Mouse (Mus musculus): ENCODE measurements around the gene Fbxl12.
"Not testable (repeated sequence)": the region's sequence is repeated elsewhere in the genome, so short reads cannot be mapped to it uniquely, and the experiment has no call there.

Gene Fbxl12

GRCm38 (mm10) chr9:20644360-20645081 lies at the start of gene Fbxl12:
Fbxl12 (minus strand) TSS chr9:20644767.
- peak; percentile 76 to 79 for DNase-seq

- DNase-seq: no peak
These were observed 48.3 kb upstream of the Fbxl12 start for GRCm38 (mm10) chr9:20692863-20693262.

GRCm38 (mm10) chr9:20690449-20690848 lies 45.9 kb upstream of the Fbxl12 start:
- not testable (repeated sequence) for DNase-seq

DNA sequence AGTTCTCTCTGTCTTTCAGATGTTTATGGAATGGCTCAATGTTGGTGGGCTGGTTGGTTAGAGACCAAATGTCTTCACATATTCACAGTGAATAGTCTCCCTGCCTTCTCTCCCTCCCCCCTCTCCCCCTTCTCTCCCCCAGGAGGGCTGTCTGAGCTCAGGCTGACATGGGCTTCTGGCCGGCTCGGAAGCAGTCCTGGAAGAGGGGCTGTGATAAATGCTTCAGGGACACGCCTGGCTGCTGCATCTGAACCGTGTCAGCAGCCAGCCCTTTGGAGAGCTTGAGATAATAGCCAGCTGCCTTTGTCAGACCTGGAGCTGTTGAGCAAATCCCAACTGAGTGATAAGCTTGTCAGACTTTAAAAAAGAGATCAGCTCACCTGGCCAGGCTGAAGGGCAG lies 45.3 kb upstream of the Fbxl12 start:
- no peak for DNase-seq

GRCm38 (mm10) chr9:20689403-20689802 lies 44.8 kb upstream of the Fbxl12 start:
- no peak for DNase-seq

DNA sequence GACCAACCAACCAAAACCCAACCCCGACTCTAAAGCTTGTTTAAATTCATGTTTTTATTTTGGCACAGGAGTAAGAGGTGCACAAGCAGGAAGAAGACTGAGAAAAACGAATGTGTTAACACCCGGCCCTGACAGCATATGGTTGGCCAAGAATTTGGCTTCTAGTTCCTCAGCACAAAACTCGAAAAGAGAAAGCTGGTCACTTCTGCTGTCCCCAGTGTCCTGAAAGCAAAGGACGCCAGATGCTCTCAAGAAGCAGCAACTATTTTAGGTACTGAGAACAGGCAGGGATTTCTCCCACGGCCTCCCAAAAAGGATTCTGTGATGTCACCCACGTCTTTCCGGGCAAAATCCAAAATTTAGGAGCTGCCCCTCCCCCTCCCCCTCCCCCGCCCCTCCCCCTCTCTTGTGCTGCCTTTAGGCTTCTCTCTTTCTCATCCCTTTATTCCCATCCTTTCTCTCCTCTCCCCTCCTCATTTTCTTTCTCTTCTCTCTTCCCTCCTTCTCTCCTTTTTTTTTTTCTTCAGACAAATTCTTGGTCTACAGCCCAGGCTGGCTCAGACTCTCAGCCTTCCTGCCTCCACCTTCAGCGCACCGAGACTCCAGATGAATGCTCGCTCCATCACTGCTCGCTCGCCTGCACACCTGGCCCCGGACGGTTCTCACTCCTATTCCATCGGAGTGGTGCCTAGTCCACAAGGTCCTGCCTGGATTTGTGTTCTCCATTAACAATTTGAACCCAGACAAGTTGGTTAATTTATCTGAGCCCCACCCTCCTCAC lies 40.7 kb upstream of the Fbxl12 start:
- no peak for DNase-seq

- DNase-seq: no peak
These were observed 37.8 kb upstream of the Fbxl12 start for GRCm38 (mm10) chr9:20682389-20682722.

DNA sequence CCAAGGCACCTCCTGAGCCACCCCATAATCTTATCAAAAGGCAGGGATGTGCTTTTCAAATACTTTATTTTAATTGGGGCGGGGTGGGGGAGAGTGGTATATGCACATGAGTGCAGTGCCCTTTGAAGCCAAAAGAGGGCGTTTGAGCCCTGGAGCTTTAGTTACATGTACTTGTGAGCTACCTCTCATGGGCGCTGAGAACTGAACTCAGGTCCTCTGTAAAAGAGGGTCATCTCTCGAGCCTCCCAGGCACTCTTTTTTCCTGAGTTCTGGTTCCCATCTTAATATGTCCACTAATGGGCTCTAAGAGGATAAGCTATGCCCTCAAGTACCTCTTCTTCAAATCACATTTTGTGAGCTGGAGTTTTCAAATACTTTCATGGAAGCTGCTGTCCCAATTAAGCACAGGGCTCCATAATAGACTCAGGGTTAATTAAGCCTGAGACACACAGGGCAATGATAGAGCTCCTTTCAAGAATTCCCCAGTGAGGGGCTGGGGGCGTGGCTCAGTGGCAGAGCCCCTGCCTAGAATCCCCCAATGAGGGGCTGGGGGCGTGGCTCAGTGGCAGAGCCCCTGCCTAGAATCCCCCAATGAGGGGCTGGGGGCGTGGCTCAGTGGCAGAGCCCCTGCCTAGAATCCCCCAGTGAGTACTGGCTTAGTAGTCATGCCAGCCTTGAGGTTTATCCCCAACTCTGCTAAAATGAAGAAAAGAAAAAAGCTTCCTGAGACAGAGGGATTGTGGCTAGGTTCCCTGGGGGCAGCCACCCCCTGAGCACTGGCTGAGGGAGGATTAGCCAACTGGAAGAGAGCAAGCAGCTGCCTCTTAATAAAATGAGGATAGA lies 37.2 kb upstream of the Fbxl12 start:
- no peak for DNase-seq

- DNase-seq: no peak
These were observed 35.9 kb upstream of the Fbxl12 start for GRCm38 (mm10) chr9:20680378-20680958.

- DNase-seq: no peak
These were observed 33.3 kb upstream of the Fbxl12 start for GRCm38 (mm10) chr9:20677892-20678291.

- DNase-seq: no peak
These were observed 27.5 kb upstream of the Fbxl12 start for GRCm38 (mm10) chr9:20672047-20672446.

DNA sequence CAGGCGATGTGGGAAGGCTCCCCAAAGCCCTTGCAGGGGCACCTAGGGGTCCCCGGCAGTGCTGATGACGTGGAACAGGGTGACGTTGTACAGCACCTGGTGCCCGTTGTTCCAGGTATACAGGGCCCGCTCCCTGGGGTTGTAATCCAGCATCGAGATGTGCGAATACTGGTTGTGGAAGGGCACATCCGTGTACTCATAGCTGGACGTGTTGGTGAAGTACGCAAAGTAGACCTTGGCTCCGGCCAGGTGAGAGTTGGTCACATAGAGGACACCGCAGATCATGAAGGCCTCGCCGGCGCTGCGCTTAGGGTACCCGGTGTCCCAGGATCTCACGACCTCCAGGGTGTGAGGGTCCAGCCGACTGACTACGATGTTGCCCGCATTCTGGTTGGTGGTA lies 23.5 kb upstream of the Fbxl12 start:
- DNase-seq: no peak

DNA sequence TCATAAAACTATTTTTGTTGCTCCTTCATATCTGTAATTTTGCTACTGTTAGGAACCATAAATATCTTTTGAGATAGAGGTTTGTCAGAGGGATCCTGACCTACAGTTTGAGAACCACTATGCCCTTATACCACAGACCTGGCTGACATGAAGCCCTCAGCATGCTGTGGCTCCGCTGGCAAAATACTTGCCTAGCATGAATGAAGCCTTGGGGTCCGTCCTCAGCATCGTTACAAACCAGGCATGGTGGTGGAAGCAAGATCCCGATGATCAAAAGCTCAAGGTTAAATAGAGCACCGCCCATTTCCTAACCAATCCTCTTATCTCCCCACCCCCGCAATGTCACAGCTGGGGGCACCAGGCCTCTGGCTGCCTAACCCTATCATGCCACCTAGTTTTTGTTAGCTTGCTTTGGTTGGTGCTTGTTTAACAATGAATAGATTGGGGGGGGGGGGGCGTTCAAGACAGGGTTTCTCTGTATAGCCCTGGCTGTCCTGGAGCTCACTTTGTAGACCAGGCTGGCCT lies 22.0 kb upstream of the Fbxl12 start:
- DNase-seq: no peak

GRCm38 (mm10) chr9:20665925-20666324 lies 21.4 kb upstream of the Fbxl12 start:
- DNase-seq: no peak

DNA sequence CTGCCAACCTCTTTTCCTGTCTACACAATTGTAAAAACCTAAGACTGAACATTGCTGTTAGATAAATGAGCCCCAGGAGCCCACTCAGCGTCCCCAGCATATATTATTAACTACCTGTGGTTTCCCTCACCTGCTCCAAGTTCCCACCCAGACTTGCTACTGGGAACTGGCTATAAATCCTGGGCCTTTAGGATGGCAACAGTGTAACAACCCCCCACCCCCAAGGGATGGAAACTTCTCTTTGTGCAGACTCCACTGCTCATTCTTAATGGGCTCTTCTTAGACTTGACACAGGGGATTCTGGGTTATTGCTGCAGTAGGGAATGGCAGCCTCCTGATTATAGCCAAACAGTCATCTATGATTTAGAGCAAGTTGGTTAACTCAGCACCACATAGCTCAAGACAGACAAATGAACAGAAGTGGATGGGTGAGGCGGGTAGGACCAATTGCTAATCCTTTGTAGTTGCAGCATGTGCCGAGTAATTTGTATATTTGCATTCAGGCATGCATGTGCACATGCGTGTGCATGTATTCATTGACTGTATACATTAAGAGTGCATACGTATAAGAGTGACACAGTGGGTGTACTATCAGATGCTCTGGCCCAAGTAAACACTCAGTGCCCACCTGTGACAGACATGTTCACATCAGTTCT lies 20.5 kb upstream of the Fbxl12 start:
- DNase-seq: no peak

DNA sequence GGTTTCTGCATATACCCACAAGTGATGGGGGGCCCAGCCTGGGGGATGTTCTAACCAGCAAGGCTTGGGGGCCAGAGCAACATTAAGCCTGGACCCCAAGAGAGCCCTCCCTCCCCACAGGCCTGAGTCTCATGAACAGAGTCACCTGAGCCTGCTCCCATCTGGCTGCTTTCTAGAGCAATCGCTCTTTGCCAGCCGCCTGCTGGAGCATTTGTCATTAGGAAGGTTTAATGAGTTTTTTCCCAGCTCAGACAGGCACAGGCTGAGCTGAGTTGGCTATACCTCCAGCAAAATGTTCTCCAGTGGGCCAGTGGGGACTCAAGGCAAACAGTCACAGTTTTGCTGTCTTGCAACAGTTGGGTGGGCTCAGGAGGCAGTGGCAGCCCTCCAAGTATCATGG lies 19.8 kb upstream of the Fbxl12 start:
- DNase-seq: peak in 1 of 2 experiments; percentile 24

- DNase-seq: no peak
These were observed 19.4 kb upstream of the Fbxl12 start for GRCm38 (mm10) chr9:20663956-20664355.

DNA sequence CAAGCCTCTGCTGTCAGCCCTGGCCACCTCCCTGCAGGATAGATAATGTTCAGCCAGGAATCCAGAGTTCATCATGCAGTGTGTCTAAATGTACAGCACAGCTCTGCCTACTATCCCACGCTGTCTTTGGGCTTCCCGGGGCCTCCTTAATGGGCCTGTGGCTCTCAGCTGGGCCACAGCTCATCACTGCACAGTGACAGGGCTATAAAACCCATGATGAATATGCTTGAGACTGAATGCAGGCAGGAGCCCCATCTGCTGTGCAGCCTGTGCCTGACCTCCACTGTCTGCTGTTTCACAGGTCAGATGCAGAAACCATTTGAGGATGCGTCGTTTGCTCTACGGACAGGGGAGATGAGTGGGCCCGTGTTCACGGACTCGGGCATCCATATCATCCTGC lies 18.3 kb upstream of the Fbxl12 start:
- no peak for DNase-seq

- DNase-seq: peak; percentile 63 to 65
These were observed 17.8 kb upstream of the Fbxl12 start for GRCm38 (mm10) chr9:20662325-20662724.

- DNase-seq: peak; percentile 40 to 49
These were observed 13.0 kb upstream of the Fbxl12 start for GRCm38 (mm10) chr9:20657546-20657945.

GRCm38 (mm10) chr9:20653859-20654258 lies 9.3 kb upstream of the Fbxl12 start:
- DNase-seq: no peak

DNA sequence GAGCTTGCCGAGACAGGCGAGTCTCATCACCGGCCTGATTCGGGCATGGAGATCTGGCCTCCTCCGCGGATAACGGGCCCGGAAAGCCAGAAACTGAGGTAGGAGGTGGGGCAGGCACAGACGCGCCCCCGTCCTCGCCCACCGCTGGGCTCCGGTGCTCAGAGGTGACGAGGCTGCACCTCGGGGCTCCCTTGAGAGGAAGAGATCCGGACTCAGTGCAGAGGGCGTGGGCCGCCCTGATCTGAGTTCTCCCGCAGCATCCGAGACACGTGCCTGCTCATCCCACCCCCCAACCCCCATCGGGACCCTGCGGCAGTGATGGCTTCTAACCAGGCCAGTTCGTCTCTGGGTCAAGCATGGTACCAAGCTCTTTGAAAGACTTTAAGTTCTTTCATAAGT lies 7.7 kb upstream of the Fbxl12 start:
- DNase-seq: no peak

Data from cerebellum, adult 18-20 months (tissue).